Mouse (Mus musculus): ENCODE results near the gene Vwc2l. TPM values are rescaled to one million over a fixed set of nuclear protein-coding genes. Genes with fewer than 3 reads are reported as not detected.

The Vwc2l gene
- 10 to 100 TPM in 1 of 2 experiments, 1 to 10 TPM in 1; 9.5 to 11.3 TPM for total RNA-seq (2021)
- long read RNA-seq, experiment 1, full-length matches to known transcripts, result 7 of 10 reads
- long read RNA-seq, experiment 1, partial matches to known transcripts, result 2 of 10 reads
- long read RNA-seq, experiment 1, other reads (novel, unspliced or antisense), result 1 of 10 reads
- long read RNA-seq, experiment 2, full-length matches to known transcripts, result 3 of 5 reads
- long read RNA-seq, experiment 2, partial matches to known transcripts, result 1 of 5 reads
- long read RNA-seq, experiment 2, other reads (novel, unspliced or antisense), result 1 of 5 reads

- intact Hi-C loops (cut with DNase I), result loop anchor here (5.0 to 10.0 kb wide), 2 partner anchors 451 to 933 kb away; no protein-coding TSS in a partner anchor
- Histone ChIP-seq H3K4me3 (peak within 1 kb of the TSS; percentile 49), H3K27ac (peak within 1 kb of the TSS; percentile 51)
- no peak for TF ChIP-seq CTCF (IDR thresholded peaks at IDR 0.05)
- DNase-seq (ENCODE audit: extremely low spot score in 1 of 2, low spot score in 2 of 2), result peak; percentile 50 to 52
Measured at GRCm38 (mm10) chr1:70725655-70726066, at the start of gene Vwc2l. TSS of gene Vwc2l (plus strand) at chr1:70725715.

GRCm38 (mm10) chr1:70692529-70692928, 33.0 kb upstream of the Vwc2l start:
- TF ChIP-seq CTCF (IDR thresholded peaks at IDR 0.05), result no peak
- intact Hi-C loops (cut with DNase I), result no loop called here
- no peak for DNase-seq (ENCODE audit: extremely low spot score in 1 of 2, low spot score in 2 of 2)

GRCm38 (mm10) chr1:70700270-70700669, 25.2 kb upstream of the Vwc2l start:
- intact Hi-C loops (cut with DNase I), result no loop called here
- no peak for DNase-seq (ENCODE audit: extremely low spot score in 1 of 2, low spot score in 2 of 2)
- no peak overlapping the region for H3K27ac ChIP-seq
- no peak overlapping the region for H3K4me3 ChIP-seq
- TF ChIP-seq CTCF (IDR thresholded peaks at IDR 0.05), result no peak

More at GRCm38 (mm10) chr1:70692529-70692928, 33.0 kb upstream of the Vwc2l start:
- H3K4me3 ChIP-seq, result no peak overlapping the region
- no peak overlapping the region for H3K27ac ChIP-seq

GRCm38 (mm10) chr1:70703934-70704333, 21.6 kb upstream of the Vwc2l start:
- no peak for TF ChIP-seq CTCF (IDR thresholded peaks at IDR 0.05)
- Histone ChIP-seq H3K27ac (no peak overlapping the region), H3K4me3 (no peak overlapping the region)
- DNase-seq (ENCODE audit: extremely low spot score in 1 of 2, low spot score in 2 of 2), result no peak
- intact Hi-C loops (cut with DNase I), result no loop called here

- intact Hi-C loops (cut with DNase I), result no loop called here
- Histone ChIP-seq H3K27ac (no peak overlapping the region), H3K4me3 (no peak overlapping the region)
- TF ChIP-seq CTCF (IDR thresholded peaks at IDR 0.05), result no peak
- DNase-seq (ENCODE audit: extremely low spot score in 1 of 2, low spot score in 2 of 2), result no peak
Measured at GRCm38 (mm10) chr1:70705821-70706220, 19.7 kb upstream of the Vwc2l start.

GRCm38 (mm10) chr1:70725045-70725444, 470 bp upstream of the Vwc2l start:
- peak; percentile 8; the same call in 1 of the 2 replicates for TF ChIP-seq CTCF (IDR thresholded peaks at IDR 0.05)
- intact Hi-C loops (cut with DNase I), result loop anchor here (5.0 to 10.0 kb wide), 2 partner anchors 450 to 933 kb away; no protein-coding TSS in a partner anchor
- Histone ChIP-seq H3K27ac (peak overlapping the region; percentile 51; the same call in 1 of the 2 replicates), H3K4me3 (peak overlapping the region; percentile 49)
- no peak for DNase-seq (ENCODE audit: extremely low spot score in 1 of 2, low spot score in 2 of 2)

- TF ChIP-seq CTCF (IDR thresholded peaks at IDR 0.05), result peak; percentile 28
- no peak overlapping the region for H3K27ac ChIP-seq
- intact Hi-C loops (cut with DNase I), result no loop called here
- no peak overlapping the region for H3K4me3 ChIP-seq
- no peak for DNase-seq (ENCODE audit: extremely low spot score in 1 of 2, low spot score in 2 of 2)
Measured at GRCm38 (mm10) chr1:70787146-70787545, 61.6 kb downstream of the Vwc2l start.

GRCm38 (mm10) chr1:70791636-70792035, 66.1 kb downstream of the Vwc2l start:
- Histone ChIP-seq H3K27ac (no peak overlapping the region), H3K4me3 (no peak overlapping the region)
- TF ChIP-seq CTCF (IDR thresholded peaks at IDR 0.05), result no peak
- intact Hi-C loops (cut with DNase I), result no loop called here
- no peak for DNase-seq (ENCODE audit: extremely low spot score in 1 of 2, low spot score in 2 of 2)

GRCm38 (mm10) chr1:70795094-70795493, 69.6 kb downstream of the Vwc2l start:
- intact Hi-C loops (cut with DNase I), result no loop called here
- no peak overlapping the region for H3K4me3 ChIP-seq
- DNase-seq (ENCODE audit: extremely low spot score in 1 of 2, low spot score in 2 of 2), result no peak
- no peak overlapping the region for H3K27ac ChIP-seq
- TF ChIP-seq CTCF (IDR thresholded peaks at IDR 0.05), result no peak

GRCm38 (mm10) chr1:70803401-70803800, 77.9 kb downstream of the Vwc2l start:
- intact Hi-C loops (cut with DNase I), result no loop called here
- no peak overlapping the region for H3K27ac ChIP-seq
- no peak overlapping the region for H3K4me3 ChIP-seq
- TF ChIP-seq CTCF (IDR thresholded peaks at IDR 0.05), result no peak
- DNase-seq (ENCODE audit: extremely low spot score in 1 of 2, low spot score in 2 of 2), result no peak

- Histone ChIP-seq H3K4me3 (no peak overlapping the region), H3K27ac (no peak overlapping the region)
- DNase-seq (ENCODE audit: extremely low spot score in 1 of 2, low spot score in 2 of 2), result no peak
- TF ChIP-seq CTCF (IDR thresholded peaks at IDR 0.05), result no peak
- intact Hi-C loops (cut with DNase I), result no loop called here
Measured at GRCm38 (mm10) chr1:70823111-70823510, 97.6 kb downstream of the Vwc2l start.

GRCm38 (mm10) chr1:70833262-70833661, 107.7 kb downstream of the Vwc2l start:
- DNase-seq (ENCODE audit: extremely low spot score in 1 of 2, low spot score in 2 of 2), result no peak
- TF ChIP-seq CTCF (IDR thresholded peaks at IDR 0.05), result peak; percentile 25
- intact Hi-C loops (cut with DNase I), result no loop called here
- H3K27ac ChIP-seq, result no peak overlapping the region
- H3K4me3 ChIP-seq, result no peak overlapping the region

GRCm38 (mm10) chr1:70842222-70842621, 116.7 kb downstream of the Vwc2l start:
- DNase-seq (ENCODE audit: extremely low spot score in 1 of 2, low spot score in 2 of 2), result no peak
- no peak overlapping the region for H3K4me3 ChIP-seq
- H3K27ac ChIP-seq, result no peak overlapping the region
- intact Hi-C loops (cut with DNase I), result no loop called here
- no peak for TF ChIP-seq CTCF (IDR thresholded peaks at IDR 0.05)

Measured in left cerebral cortex, adult 2 months (tissue).